Mouse (Mus musculus) c-Kit-positive CD71-negative TER-119-negative erythroid progenitor cells, embryonic 14.5 days (primary cell): ENCODE results near the gene Fbxo3.
A peak's percentile ranks its signal among the peaks of the same experiment; 100 is the strongest.
"Not testable (repeated sequence)": the region's sequence is repeated elsewhere in the genome, so short reads cannot be mapped to it uniquely, and the experiment has no call there.

ENCODE experiments used
- DNase-seq: peaks from one replicate; pipeline ENCODE4 v3.0.0-alpha.2; 2013; ENCODE audit warnings: low read depth

The Fbxo3 gene

GRCm38 (mm10) chr2:104036316-104036715 lies 8.8 kb downstream of the Fbxo3 start:
- no peak for DNase-seq

GRCm38 (mm10) chr2:104038236-104038635 lies 10.7 kb downstream of the Fbxo3 start:
- no peak for DNase-seq

- DNase-seq, result no peak
Observed at GRCm38 (mm10) chr2:104041632-104042031, 14.1 kb downstream of the Fbxo3 start.

GRCm38 (mm10) chr2:104042766-104043165 lies 15.2 kb downstream of the Fbxo3 start:
- no peak for DNase-seq

- no peak for DNase-seq
Observed at GRCm38 (mm10) chr2:104043624-104044478, 16.3 kb downstream of the Fbxo3 start.

- no peak for DNase-seq
Observed at GRCm38 (mm10) chr2:104044479-104045080, 17.1 kb downstream of the Fbxo3 start.

- DNase-seq, result no peak
Observed at GRCm38 (mm10) chr2:104058381-104058780, 30.9 kb downstream of the Fbxo3 start.

- no peak for DNase-seq
Observed at GRCm38 (mm10) chr2:104058954-104059353, 31.4 kb downstream of the Fbxo3 start.

- no peak for DNase-seq
Observed at GRCm38 (mm10) chr2:104059786-104060185, 32.3 kb downstream of the Fbxo3 start.

GRCm38 (mm10) chr2:104060996-104061395 lies 33.5 kb downstream of the Fbxo3 start:
- DNase-seq, result no peak

GRCm38 (mm10) chr2:104062665-104063064 lies 35.1 kb downstream of the Fbxo3 start:
- no peak for DNase-seq

- DNase-seq, result no peak
Observed at GRCm38 (mm10) chr2:104064152-104064551, 36.6 kb downstream of the Fbxo3 start.

GRCm38 (mm10) chr2:104065526-104065925 lies 38.0 kb downstream of the Fbxo3 start, which contains the start of gene Gm10912:
TSS of gene Gm10912 (plus strand) at chr2:104065826.
- DNase-seq, result not testable (repeated sequence)

GRCm38 (mm10) chr2:104068450-104068849 lies 40.9 kb downstream of the Fbxo3 start, which contains the start of gene Gm10799:
TSS of gene Gm10799 (minus strand) at chr2:104068550.
- not testable (repeated sequence) for DNase-seq

- peak; percentile 32 for DNase-seq
Observed at GRCm38 (mm10) chr2:104069704-104070185, 42.2 kb downstream of the Fbxo3 start, which contains the start of gene Cd59b. TSS of gene Cd59b (plus strand) at chr2:104069849.

- DNase-seq, result not testable (repeated sequence)
Observed at GRCm38 (mm10) chr2:104078285-104078684, 50.8 kb downstream of the Fbxo3 start.

GRCm38 (mm10) chr2:104081436-104082050 lies 54.0 kb downstream of the Fbxo3 start:
- DNase-seq, result not testable (repeated sequence)

- DNase-seq, result no peak
Observed at GRCm38 (mm10) chr2:104082474-104082873, 55.0 kb downstream of the Fbxo3 start.

GRCm38 (mm10) chr2:104084027-104084426 lies 56.5 kb downstream of the Fbxo3 start:
- DNase-seq, result not testable (repeated sequence)

GRCm38 (mm10) chr2:104087562-104087961 lies 60.0 kb downstream of the Fbxo3 start:
- DNase-seq, result not testable (repeated sequence)

- DNase-seq, result no peak
Observed at GRCm38 (mm10) chr2:104093305-104093704, 65.8 kb downstream of the Fbxo3 start.

- DNase-seq, result peak; percentile 77
Observed at GRCm38 (mm10) chr2:104095741-104096213, 68.3 kb downstream of the Fbxo3 start, which contains the start of gene Cd59a. TSS of gene Cd59a (plus strand) at chr2:104095801.
